Mouse (Mus musculus): ENCODE measurements around the gene Mgat5. TPM values are rescaled to one million over a fixed set of nuclear protein-coding genes. Genes with fewer than 3 reads are reported as not detected.

Mgat5 gene
- polyA plus RNA-seq, 1 experiment from 2014 or later: 4.0 TPM

DNA sequence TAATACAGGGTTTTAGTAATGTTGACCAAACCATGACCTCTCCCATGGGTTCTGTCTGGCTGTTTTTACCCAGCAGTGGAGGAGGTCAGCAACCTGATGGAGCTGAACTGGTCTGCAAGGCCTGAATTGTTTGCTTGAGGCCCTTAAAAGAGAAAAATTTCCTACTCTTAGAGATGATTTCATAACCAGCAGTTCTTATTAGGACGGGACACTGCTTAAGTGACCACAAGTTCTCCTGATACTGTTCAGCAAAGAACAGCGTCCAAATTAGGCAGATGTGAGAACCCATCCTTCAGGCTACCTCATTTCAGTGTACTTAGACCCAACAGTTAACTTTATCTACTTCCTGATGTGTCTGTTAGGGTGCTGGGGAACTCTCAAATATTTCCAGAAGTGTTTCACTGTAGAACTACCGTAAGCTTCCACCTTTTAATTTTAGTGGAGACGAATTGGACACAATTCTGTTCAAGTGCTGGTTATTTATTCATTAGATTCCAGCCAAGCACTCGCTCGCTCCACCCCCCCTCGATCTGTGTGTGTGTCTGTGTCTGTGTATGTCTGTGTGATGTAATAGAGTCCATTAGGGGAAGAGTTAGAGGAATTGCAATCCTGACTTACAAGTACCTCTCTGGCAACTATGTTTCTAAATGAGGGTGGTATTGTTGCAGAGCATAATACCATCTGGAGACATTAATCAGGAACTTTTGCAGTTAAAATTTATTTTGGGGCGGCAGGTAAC is 17.4 kb downstream of the Mgat5 start:
- no peaks in the 10 kb centered on the region for H3K9me3 ChIP-seq (replicated peaks)
- peaks cover 7% of the 10 kb centered on the region for H3K4me1 ChIP-seq
- no peaks in the 10 kb centered on the region for H3K36me3 ChIP-seq
- H3K27ac ChIP-seq (replicated peaks): no peak overlapping the region
- no peak for DNase-seq (ENCODE audit: low spot score)
- WGBS: 94% methylated on average over 8 of the region's 8 CpGs
- H3K27me3 ChIP-seq (ENCODE audit: low read depth, poor library complexity, severe bottlenecking): no peaks in the 10 kb centered on the region
- no peak overlapping the region for H3K4me3 ChIP-seq

DNA sequence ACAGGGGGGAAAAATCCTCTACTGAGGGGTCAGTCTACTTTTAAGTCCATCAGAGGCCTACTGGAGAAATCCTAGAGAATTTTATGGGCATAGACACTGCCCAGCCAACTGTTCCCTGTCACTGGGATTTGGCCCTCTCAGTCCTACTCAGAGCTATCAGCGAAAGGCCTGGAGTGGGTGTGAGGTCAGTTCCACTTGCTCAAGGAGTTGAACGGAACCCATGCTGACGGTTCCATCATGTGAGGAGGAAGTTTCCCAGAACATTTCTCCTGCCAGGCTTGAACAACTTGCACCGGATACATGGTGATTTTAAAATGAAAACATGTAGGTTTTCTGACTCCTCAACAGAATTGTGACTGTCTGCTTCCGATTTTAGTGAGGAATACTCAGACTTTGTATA is 20.2 kb downstream of the Mgat5 start:
- H3K4me1 ChIP-seq: no peaks in the 10 kb centered on the region
- WGBS: 93% methylated on average over 5 of the region's 5 CpGs

DNA sequence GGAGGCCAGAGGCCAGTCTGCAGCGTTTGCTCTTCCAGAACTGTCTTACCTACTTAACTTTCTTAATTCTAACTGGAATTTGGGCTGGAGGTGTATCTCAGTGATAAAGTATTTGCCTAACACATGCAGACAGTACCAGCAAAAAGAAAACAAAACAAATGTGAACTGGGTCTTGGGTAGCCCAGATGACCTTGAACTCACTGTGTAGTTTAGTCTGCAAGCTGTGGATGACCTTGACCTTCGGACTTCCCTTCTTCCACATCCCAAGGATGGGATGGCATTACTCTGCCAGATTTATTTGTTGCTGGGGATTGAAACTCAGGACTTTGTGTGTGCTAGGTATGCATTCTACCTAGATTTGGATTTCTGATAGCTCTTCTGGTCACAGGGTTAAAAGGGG is 24.2 kb downstream of the Mgat5 start:
- H3K27me3 ChIP-seq (ENCODE audit: low read depth, poor library complexity, severe bottlenecking): no peaks in the 10 kb centered on the region
- H3K27ac ChIP-seq (replicated peaks): no peak overlapping the region
- WGBS: 90% methylated on average over 2 of the region's 2 CpGs
- H3K4me3 ChIP-seq: no peak overlapping the region
- H3K36me3 ChIP-seq: no peaks in the 10 kb centered on the region
- DNase-seq (ENCODE audit: low spot score): no peak
- no peaks in the 10 kb centered on the region for H3K9me3 ChIP-seq (replicated peaks)
- peaks cover 15% of the 10 kb centered on the region; the same call in 1 of the 2 replicates for H3K4me1 ChIP-seq

More for the DNA sequence above, 20.2 kb downstream of the Mgat5 start:
- Histone ChIP-seq H3K27ac (replicated peaks) (no peak overlapping the region), H3K36me3 (no peaks in the 10 kb centered on the region), H3K4me3 (no peak overlapping the region), H3K27me3 (ENCODE audit: low read depth, poor library complexity, severe bottlenecking) (no peaks in the 10 kb centered on the region), H3K9me3 (replicated peaks) (no peaks in the 10 kb centered on the region)
- DNase-seq (ENCODE audit: low spot score): no peak

DNA sequence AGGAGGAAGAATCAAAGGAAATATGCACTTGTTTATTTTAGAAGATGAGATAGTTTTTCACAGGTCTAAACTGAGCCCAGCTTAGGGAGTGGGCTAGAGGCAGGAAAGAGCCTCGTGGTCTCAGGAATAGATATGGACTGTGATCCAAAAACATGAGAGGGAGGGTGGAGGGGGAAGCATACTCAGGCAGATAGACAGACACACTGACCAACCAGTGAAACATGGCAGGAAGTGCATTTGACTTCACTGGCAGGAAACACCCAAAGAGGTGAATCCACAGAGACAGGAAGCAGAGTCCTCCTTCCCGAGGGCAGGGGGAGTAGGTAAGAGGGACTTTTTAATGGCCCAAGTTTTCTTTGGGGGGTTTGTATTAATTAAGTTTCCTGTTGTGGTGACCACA is 25.7 kb downstream of the Mgat5 start:
- no peaks in the 10 kb centered on the region for H3K36me3 ChIP-seq
- no peaks in the 10 kb centered on the region for H3K27me3 ChIP-seq (ENCODE audit: low read depth, poor library complexity, severe bottlenecking)
- DNase-seq (ENCODE audit: low spot score): no peak
- H3K9me3 ChIP-seq (replicated peaks): no peaks in the 10 kb centered on the region
- peaks cover 15% of the 10 kb centered on the region; the same call in 1 of the 2 replicates for H3K4me1 ChIP-seq
- no peak overlapping the region for H3K4me3 ChIP-seq
- WGBS: 82% methylated on average over 2 of the region's 2 CpGs
- no peak overlapping the region for H3K27ac ChIP-seq (replicated peaks)

DNA sequence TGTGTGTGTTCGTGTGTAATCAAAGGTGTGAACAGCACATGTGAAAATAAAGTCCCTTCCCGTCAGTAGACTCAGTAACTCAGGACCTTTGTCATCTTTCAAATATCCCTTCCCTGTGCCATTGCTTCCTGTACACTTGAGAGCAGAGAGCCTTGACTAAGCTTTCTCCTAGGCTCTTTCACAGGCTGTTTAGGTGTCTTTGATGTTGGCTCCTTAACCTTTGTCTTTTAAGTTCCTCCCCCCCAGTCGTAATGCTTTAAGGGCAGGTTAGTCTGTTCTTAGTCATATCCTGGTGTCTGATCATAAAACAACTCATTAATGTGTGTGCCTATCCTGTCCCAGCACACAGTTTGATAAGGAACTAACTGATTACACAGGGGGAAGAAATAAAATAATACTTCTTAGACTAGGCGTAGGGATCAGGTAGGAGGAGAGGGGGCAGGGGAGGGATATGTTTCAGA is 28.4 kb downstream of the Mgat5 start:
- 81% methylated on average over 4 of the region's 4 CpGs for WGBS
- Histone ChIP-seq H3K27me3 (ENCODE audit: low read depth, poor library complexity, severe bottlenecking) (no peaks in the 10 kb centered on the region), H3K36me3 (no peaks in the 10 kb centered on the region), H3K27ac (replicated peaks) (no peak overlapping the region), H3K9me3 (replicated peaks) (no peaks in the 10 kb centered on the region), H3K4me1 (peaks cover 15% of the 10 kb centered on the region; the same call in 1 of the 2 replicates), H3K4me3 (no peak overlapping the region)
- DNase-seq (ENCODE audit: low spot score): no peak

DNA sequence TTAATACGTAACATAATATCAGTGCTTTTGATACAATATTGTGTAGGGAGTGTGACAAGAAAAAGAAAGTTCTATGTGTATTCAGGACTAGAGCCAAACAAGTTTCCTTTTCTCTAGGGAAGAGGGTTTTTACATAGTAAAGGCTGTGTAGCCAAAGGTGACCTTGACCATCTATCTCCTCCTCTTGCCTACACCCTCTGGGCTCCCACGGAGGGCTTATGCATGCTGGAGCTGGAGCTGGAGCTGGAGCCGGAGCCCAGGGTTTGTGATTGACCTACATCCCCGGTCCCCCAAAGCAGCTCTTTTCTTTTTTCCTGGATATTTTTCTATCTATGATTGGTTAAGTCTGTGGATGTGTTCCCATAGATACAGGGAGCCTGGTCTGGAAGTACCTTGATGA is 30.3 kb downstream of the Mgat5 start:
- Histone ChIP-seq H3K4me3 (no peak overlapping the region), H3K27ac (replicated peaks) (no peak overlapping the region), H3K9me3 (replicated peaks) (no peaks in the 10 kb centered on the region), H3K4me1 (peaks cover 31% of the 10 kb centered on the region), H3K36me3 (no peaks in the 10 kb centered on the region), H3K27me3 (ENCODE audit: low read depth, poor library complexity, severe bottlenecking) (no peaks in the 10 kb centered on the region)
- DNase-seq (ENCODE audit: low spot score): no peak
- 90% methylated on average over 4 of the region's 4 CpGs for WGBS

DNA sequence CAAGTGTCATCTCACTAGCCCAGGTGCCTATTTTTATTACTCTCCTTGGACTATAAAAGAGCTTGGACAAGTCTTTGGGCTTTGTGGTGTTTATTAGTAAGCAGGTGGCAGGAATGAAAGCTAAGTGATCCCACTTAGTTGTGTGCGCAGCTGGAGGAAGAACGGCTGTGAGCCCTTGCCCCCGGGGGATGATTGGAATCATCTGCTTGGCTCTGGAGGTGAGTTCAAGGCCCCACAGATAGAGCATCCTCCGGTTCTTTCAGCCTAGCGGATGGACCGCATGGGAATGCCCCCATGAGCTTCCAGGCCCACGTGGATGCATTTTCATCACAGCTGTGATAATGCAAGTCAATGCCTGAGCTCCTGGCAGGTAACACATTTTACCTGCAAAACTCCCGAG is 31.6 kb downstream of the Mgat5 start:
- no peak for DNase-seq (ENCODE audit: low spot score)
- no peaks in the 10 kb centered on the region for H3K27me3 ChIP-seq (ENCODE audit: low read depth, poor library complexity, severe bottlenecking)
- peaks cover 36% of the 10 kb centered on the region for H3K4me1 ChIP-seq

DNA sequence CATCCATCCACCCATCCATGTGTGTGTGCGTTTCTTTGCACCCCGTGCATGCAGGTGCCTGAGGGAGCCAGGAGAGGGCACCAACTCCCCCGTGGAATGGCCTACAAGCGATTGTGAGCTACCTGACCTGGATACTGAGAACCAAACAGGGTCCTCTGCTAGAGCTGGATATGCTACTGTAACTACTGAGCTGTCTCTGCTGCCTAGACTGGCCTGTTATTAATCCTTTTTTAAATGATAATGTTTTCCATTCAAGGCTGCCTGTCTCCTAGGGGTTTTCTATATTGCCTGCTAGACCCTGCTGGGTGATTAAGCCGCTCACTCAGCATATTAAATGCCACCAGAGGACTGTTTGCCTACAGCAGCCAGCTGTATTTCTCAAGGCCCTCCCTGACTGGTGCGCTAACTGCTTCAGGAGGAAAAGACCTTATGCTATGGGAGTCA is 34.1 kb downstream of the Mgat5 start:
- no peaks in the 10 kb centered on the region for H3K36me3 ChIP-seq
- peaks cover 21% of the 10 kb centered on the region for H3K4me1 ChIP-seq
- DNase-seq (ENCODE audit: low spot score): no peak
- H3K4me3 ChIP-seq: no peak overlapping the region
- 39% methylated on average over 6 of the region's 6 CpGs for WGBS
- H3K27me3 ChIP-seq (ENCODE audit: low read depth, poor library complexity, severe bottlenecking): no peaks in the 10 kb centered on the region
- peak overlapping the region; percentile 18; the same call in 1 of the 2 replicates for H3K27ac ChIP-seq (replicated peaks)
- no peaks in the 10 kb centered on the region for H3K9me3 ChIP-seq (replicated peaks)

More for the DNA sequence above, 31.6 kb downstream of the Mgat5 start:
- no peak overlapping the region for H3K27ac ChIP-seq (replicated peaks)
- no peaks in the 10 kb centered on the region for H3K36me3 ChIP-seq
- no peak overlapping the region for H3K4me3 ChIP-seq
- H3K9me3 ChIP-seq (replicated peaks): no peaks in the 10 kb centered on the region
- 87% methylated on average over 8 of the region's 8 CpGs for WGBS

DNA sequence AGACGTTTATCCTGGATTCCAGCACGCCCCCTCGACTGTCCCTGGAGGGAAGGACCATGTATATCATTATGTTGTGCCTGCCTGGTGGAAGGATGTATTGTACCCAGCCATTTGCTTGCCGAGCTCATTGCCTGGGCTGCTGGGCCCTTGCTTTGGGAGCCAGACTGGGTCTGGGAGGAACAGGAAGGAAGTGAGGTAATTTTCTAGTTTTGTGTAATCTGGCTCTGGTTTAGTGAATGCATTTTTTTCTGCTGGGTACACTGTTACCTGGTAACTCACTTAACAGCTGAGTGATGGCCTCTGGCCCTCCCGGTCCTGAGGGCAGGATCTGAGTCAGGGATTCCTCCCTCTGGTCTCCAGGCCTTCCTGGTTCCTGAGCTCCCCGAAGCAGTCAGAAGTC is 35.1 kb downstream of the Mgat5 start:
- 28% methylated on average over 6 of the region's 6 CpGs for WGBS
- H3K36me3 ChIP-seq: no peaks in the 10 kb centered on the region
- no peaks in the 10 kb centered on the region for H3K9me3 ChIP-seq (replicated peaks)
- H3K4me1 ChIP-seq: peaks cover 21% of the 10 kb centered on the region
- H3K27me3 ChIP-seq (ENCODE audit: low read depth, poor library complexity, severe bottlenecking): no peaks in the 10 kb centered on the region
- peak; percentile 14 for DNase-seq (ENCODE audit: low spot score)
- H3K4me3 ChIP-seq: no peak overlapping the region
- H3K27ac ChIP-seq (replicated peaks): peak overlapping the region; percentile 18; the same call in 1 of the 2 replicates

DNA sequence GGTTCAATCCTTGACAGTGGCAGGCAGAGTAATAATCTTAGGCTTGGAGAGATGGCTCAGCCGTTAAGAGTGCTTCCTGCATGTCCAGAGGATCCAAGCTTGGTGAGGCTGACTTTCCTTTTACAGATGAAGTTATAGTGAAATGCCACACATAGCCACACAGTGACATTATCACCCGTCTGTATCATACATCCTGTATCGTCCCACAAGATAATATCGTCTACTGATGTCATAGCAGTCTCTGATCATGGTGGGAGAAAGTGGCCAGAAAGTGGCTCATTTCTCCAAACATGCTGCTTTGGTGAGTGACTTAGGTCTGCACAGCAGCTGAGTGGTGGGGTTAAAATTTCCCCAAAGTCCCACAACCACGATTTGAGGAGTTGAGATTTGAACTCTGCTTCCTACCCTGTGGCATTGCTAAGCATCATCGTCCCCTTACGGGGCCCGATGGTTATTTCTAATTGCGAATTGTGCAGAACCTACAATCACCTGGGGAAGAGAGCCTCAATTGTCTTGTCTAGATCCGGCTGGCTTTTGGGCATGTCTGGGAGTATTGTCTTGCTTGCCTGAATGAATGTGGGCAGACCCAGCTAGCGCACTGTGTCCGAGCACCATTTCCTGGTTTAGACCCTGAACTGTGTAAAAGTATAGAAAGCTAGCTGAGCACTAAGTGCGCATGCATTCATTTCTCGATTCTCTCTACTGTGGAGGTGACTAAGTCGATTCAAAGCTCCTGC is 37.5 kb downstream of the Mgat5 start:
- H3K4me3 ChIP-seq: no peak overlapping the region
- WGBS: 88% methylated on average over 15 of the region's 15 CpGs
- no peak for DNase-seq (ENCODE audit: low spot score)
- no peaks in the 10 kb centered on the region for H3K27me3 ChIP-seq (ENCODE audit: low read depth, poor library complexity, severe bottlenecking)
- H3K27ac ChIP-seq (replicated peaks): no peak overlapping the region
- H3K9me3 ChIP-seq (replicated peaks): no peaks in the 10 kb centered on the region
- no peaks in the 10 kb centered on the region for H3K36me3 ChIP-seq
- peaks cover 21% of the 10 kb centered on the region for H3K4me1 ChIP-seq

DNA sequence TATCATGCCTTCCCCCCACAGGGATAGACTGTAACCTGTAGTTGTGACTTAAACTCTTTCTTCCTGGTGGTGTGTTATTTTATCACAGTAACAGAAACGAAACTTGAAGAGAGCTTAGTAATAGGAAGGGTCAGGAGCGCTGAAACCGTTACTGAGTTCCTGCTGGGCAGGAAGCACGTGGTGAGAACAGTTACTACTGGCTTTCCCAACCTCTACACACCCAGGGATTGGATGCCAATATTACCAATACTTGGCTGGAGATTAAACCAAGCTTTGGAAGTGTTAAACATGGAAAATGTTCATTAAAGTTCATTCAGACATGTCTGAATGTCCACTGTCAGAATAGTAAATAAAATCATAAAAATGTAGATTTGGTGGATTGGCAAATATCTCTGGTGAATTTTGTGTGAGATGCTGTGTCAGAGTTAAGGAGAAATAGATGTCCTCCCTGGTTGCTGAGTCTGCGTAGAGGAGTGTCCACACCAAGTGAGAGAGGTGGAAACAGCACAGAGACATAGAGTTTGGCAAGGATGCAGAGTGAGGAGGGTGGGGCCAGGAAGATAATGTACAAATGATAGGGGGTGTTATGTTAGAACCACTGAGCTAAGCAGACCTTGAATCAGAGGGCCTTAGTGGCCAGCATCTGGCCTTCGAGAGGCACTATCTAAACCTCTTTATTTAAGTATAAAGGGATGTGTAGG is 38.2 kb downstream of the Mgat5 start:
- H3K4me3 ChIP-seq: no peak overlapping the region
- H3K9me3 ChIP-seq (replicated peaks): no peaks in the 10 kb centered on the region
- DNase-seq (ENCODE audit: low spot score): no peak
- WGBS: 72% methylated on average over 6 of the region's 6 CpGs
- no peaks in the 10 kb centered on the region for H3K36me3 ChIP-seq
- no peaks in the 10 kb centered on the region for H3K27me3 ChIP-seq (ENCODE audit: low read depth, poor library complexity, severe bottlenecking)
- no peak overlapping the region for H3K27ac ChIP-seq (replicated peaks)
- H3K4me1 ChIP-seq: peaks cover 21% of the 10 kb centered on the region

DNA sequence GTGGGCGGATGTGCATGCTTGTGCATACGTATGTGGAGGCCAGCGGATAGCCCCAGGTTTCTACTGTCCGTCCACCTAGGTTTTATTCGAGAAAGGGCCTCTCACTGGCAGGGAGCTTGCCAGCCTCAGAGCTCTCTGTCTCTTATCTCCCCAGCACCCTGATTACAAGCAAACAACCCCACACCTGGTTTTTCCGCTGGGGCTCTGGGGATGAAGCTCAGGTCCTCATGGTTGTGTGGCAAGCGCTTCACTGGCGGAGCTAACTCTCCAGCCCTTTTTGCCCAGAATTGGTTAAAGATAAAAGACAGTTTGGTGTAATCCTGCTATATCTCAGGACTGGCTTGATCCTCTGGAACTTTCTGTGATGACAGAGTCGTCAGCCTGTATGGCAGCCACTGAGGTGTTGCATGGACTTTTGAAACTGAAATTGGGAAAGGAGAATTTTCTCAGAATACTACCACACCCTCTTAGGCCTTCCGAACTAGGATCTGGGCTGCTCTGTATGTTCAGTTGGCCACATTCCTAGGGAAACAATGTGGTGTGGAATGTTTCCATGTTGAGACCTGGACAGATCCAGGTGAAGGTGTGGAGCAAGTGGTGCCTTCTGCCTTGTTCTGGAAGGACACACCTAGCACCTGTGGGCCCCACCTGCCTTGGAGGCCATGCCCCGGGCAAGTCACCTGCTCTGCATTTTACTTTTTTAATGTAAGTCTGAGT is 39.4 kb downstream of the Mgat5 start:
- no peak for DNase-seq (ENCODE audit: low spot score)
- Histone ChIP-seq H3K27me3 (ENCODE audit: low read depth, poor library complexity, severe bottlenecking) (no peaks in the 10 kb centered on the region), H3K9me3 (replicated peaks) (no peaks in the 10 kb centered on the region), H3K4me3 (no peak overlapping the region), H3K36me3 (no peaks in the 10 kb centered on the region), H3K27ac (replicated peaks) (no peak overlapping the region), H3K4me1 (peaks cover 15% of the 10 kb centered on the region)
- WGBS: 88% methylated on average over 11 of the region's 11 CpGs
